Mouse (Mus musculus): ENCODE measurements around the gene Snx19. TPM values are rescaled to one million over a fixed set of nuclear protein-coding genes. Genes with fewer than 3 reads are reported as not detected.

Gene Snx19
- polyA plus RNA-seq (2015; fragmentation: Nextera tagmentation; extraction: Ambion mirVana): 8.4 and 9.3 TPM in 2 replicates

DNA sequence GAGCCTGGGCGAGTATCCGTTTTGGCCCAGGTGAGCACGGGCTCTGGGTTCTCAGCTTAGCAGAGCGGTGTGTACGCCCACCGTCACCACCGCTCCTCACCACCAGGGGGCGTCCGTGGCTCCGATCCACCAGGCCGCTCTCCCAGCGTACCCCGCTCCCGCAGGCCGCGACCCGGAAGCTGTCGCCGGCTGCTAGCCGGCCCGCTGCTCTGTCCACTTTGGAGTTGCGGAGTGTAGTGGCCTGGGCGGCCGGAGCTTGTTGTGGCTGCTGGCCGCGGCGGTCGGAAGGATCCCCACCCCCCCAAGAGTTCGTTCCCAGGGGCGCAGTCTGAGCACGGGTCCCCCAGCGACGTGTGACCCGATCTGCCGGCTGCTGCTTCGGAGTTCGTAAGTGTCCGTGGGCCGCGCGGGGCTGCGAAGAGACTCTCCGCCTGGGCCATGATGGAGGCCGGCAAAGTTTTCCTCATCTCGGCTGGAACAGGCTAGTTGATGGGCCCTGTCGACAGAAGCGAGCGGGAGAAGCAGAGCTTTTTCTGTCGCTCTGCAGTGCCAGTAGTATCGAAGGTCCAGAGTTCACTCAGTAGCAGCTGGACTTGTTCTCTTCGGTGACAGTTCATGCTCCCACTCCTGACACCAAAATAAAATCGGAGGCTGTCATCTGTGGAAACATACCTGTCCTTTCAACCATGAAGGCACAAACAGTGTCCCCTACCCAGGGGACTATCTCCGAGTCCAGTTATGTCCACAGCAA is at the start of gene Snx19:
Snx19 (plus strand) TSS at position 227 of the 751 bp plus-strand sequence.

